Mouse (Mus musculus) midbrain, postnatal 0 days (tissue): ENCODE data around the gene Rnf111. TPM values are rescaled to one million over a fixed set of nuclear protein-coding genes. Genes with fewer than 3 reads are reported as not detected.
A peak's percentile ranks its signal among the peaks of the same experiment; 100 is the strongest.
"Not testable (repeated sequence)": the region's sequence is repeated elsewhere in the genome, so short reads cannot be mapped to it uniquely, and the experiment has no call there.

Experiments used
- ATAC-seq: fragments of 200-750 bp; cut with Nextera tagmentation; 2 replicates; pipeline ENCODE4 v1.8.0; 2017; ENCODE audit warnings: moderate number of reproducible peaks, mild to moderate bottlenecking, moderate TSS enrichment, moderate library complexity; ENCODE audit not compliant: low FRiP score
- DNase-seq: peaks from one replicate; pipeline ENCODE4 v3.0.0-alpha.2; 2015; ENCODE audit warnings: low spot score
- H3K27ac ChIP-seq: fragments of 300-500 bp; sonication (generic); 2 replicates; pipeline ENCODE4 v1.5.1; 2014; ENCODE audit warnings: low read depth, mild to moderate bottlenecking, low read length, mixed read lengths
- H3K27me3 ChIP-seq: fragments of 300-500 bp; sonication (generic); 2 replicates; pipeline ENCODE4 v1.6.1; 2014; ENCODE audit warnings: low read length, control low read depth, mixed read lengths; ENCODE audit not compliant: insufficient read depth
- H3K36me3 ChIP-seq: fragments of 300-500 bp; sonication (generic); 2 replicates; pipeline ENCODE4 v1.6.1; 2014; ENCODE audit warnings: low read length, control low read depth, mixed read lengths; ENCODE audit not compliant: insufficient read depth
- H3K4me1 ChIP-seq: fragments of 300-500 bp; sonication (generic); 2 replicates; pipeline ENCODE4 v1.6.1; 2014; ENCODE audit warnings: mild to moderate bottlenecking, control low read depth, antibody characterized with exemption, low read length, mixed read lengths; ENCODE audit not compliant: insufficient read depth
- H3K4me2 ChIP-seq: fragments of 300-500 bp; sonication (generic); 2 replicates; pipeline ENCODE4 v1.6.1; 2014; ENCODE audit warnings: low read depth, mild to moderate bottlenecking, low read length, mixed read lengths; ENCODE audit not compliant: poor library complexity, severe bottlenecking
- H3K4me3 ChIP-seq: fragments of 300-500 bp; sonication (generic); 2 replicates; pipeline ENCODE4 v1.5.1; 2014; ENCODE audit warnings: low read depth, mild to moderate bottlenecking, low read length, moderate library complexity
- H3K9ac ChIP-seq: fragments of 300-500 bp; sonication (generic); replicated peaks from 2 replicates; pipeline ENCODE4 v1.6.1; 2014; ENCODE audit warnings: mild to moderate bottlenecking, low read length, moderate library complexity, mixed read lengths; ENCODE audit not compliant: poor library complexity, severe bottlenecking
- H3K9me3 ChIP-seq: fragments of 300-500 bp; sonication (generic); 2 replicates; pipeline ENCODE4 v1.6.1; 2016; ENCODE audit warnings: low read length, control low read depth
- CTCF ChIP-seq: IDR thresholded peaks from 2 replicates; pipeline ENCODE4 v1.5.1; 2016; ENCODE audit warnings: antibody characterized with exemption, mild to moderate bottlenecking
- WGBS: fragments of 180-500 bp; shearing (Covaris S2); extraction: QIAGEN DNeasy Blood & Tissue Kit; methylation state at CpG from one replicate; pipeline ENCODE4 v1.1.7; 2014; 5-methylcytosine and 5-hydroxymethylcytosine counted together
- polyA plus RNA-seq: library from polyadenylated mRNA; unstranded; fragments of >200 nt; fragmentation: Nextera tagmentation; extraction: Ambion mirVana; gene quantifications from 2 replicates; pipeline ENCODE4 v1.2.1, GENCODE M21; 2015
- total RNA-seq: library from RNA; depleted of rRNA; stranded (reverse); fragments of >200 nt; gene quantifications from 2 replicates; pipeline ENCODE4 v1.2.3, GENCODE M21; 2014; rRNA removed

The Rnf111 gene
- 38.3 and 39.6 TPM in 2 replicates for total RNA-seq
- 16.7 and 17.1 TPM in 2 replicates for polyA plus RNA-seq

DNA sequence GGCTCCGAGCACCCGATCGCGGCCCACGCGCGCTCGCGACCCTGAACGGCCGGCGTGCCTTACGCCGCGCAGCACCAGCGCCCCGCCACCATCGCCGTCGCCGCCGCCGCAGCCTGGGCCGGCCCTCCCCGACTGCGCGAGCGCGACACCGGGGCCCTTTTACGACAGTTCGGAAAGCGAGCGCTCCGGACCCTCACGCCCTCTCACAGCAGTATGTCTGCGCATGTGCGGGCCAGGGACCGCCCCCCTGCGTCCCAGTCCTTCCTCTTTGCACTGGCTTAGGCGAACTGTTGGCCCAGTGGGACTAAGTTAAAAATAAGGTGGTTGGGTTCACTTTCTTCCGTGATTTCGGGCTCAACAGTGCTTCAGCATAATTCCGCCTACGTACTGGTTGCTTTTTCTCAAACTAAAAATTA is at the start of gene Rnf111:
Gene Rnf111 (minus strand): TSS at position 100 of the 416 bp plus-strand sequence.
- H3K27me3 ChIP-seq: no peaks in the 10 kb centered on the region
- H3K27ac ChIP-seq: peak within 1 kb of the TSS; percentile 98
- no peaks in the 10 kb centered on the region for H3K36me3 ChIP-seq
- ATAC-seq (peak; percentile 97), DNase-seq (peak; percentile 96)
- H3K4me3 ChIP-seq: peak within 1 kb of the TSS; percentile 90
- peaks cover 4% of the 10 kb centered on the region; the same call in 1 of the 2 replicates for H3K4me1 ChIP-seq
- no peaks in the 10 kb centered on the region for H3K9me3 ChIP-seq
- H3K4me2 ChIP-seq: peak within 1 kb of the TSS; percentile 53
- peak within 1 kb of the TSS; percentile 93 for H3K9ac ChIP-seq
- TF ChIP-seq CTCF: no peak
- WGBS: 0% methylated on average over 22 of the region's 45 CpGs

DNA sequence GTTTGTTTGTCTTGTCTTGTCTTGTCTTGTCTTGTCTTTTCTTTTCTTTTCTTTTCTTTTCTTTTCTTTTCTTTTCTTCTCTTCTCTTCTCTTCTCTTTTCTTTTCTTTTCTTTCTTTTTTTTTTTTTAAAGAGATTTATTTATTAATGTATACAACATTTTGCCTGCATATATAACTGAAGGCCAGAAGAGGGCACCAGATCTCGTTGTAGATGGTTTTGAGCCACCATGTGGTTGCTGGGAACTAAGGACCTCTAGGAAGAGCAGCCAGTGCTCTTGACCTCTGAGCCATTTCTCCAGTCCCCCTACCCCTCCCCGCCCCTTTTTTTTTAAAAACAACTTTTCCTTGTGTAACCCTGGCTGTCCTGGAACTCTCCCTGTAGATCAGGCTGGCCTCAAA is 48.7 kb upstream of the Rnf111 start:
- not testable (repeated sequence) for H3K4me1 ChIP-seq, DNase-seq, H3K9me3 ChIP-seq, H3K4me2 ChIP-seq, H3K9ac ChIP-seq, ATAC-seq, H3K36me3 ChIP-seq, H3K27me3 ChIP-seq, H3K27ac ChIP-seq, H3K4me3 ChIP-seq
- 100% methylated on average over 2 of the region's 2 CpGs for WGBS

DNA sequence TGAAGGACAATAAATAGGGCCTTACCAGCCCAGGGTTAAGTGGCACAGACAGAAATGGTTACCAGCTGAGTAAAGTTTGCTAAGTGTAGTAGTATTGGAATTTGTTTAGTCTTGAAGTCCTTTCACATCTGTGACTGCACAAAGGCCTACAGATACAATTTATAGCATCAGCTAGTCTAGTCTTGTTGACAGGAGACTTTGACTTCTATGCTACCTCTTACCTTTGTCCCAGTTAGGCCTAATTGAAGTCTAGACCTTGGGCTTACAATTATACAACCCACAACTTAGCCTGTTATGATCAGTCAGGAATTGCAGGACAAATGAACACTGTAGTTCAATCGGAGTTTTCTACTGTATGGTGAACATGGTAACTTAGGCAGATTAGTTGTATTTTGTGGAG is 48.0 kb upstream of the Rnf111 start:
- no peak for TF ChIP-seq CTCF
- no peak overlapping the region for H3K4me2 ChIP-seq
- no peaks in the 10 kb centered on the region for H3K4me1 ChIP-seq
- H3K9me3 ChIP-seq: no peaks in the 10 kb centered on the region
- ATAC-seq (no peak), DNase-seq (no peak)
- H3K9ac ChIP-seq: no peak overlapping the region
- no peak overlapping the region for H3K4me3 ChIP-seq
- H3K36me3 ChIP-seq: no peaks in the 10 kb centered on the region
- no peaks in the 10 kb centered on the region for H3K27me3 ChIP-seq
- 96% methylated on average over 1 of the region's 1 CpGs for WGBS
- no peak overlapping the region for H3K27ac ChIP-seq

DNA sequence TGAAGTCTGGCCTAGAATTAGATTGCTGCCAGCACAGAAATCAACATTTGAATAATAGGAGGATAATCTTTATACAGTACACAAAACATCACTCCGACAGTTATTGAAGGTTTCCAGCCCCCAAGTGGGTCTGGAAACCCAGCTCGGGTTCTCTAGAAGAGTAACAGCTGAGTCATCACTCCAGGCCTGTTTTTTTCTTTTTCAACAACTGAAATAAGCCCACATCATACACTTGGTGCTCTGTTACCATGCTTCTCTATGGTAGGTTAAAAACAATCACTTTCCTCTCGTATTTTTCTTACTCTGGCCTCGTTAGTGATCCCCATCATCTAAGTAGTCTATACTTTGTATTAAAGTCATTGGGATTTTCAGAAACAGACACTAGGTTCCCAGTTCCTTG is 44.8 kb upstream of the Rnf111 start:
- Histone ChIP-seq H3K4me1 (peaks cover 4% of the 10 kb centered on the region; the same call in 1 of the 2 replicates), H3K4me2 (no peak overlapping the region), H3K27ac (no peak overlapping the region), H3K36me3 (no peaks in the 10 kb centered on the region), H3K9me3 (no peaks in the 10 kb centered on the region), H3K4me3 (no peak overlapping the region), H3K9ac (no peak overlapping the region), H3K27me3 (no peaks in the 10 kb centered on the region)
- no peak for TF ChIP-seq CTCF
- DNase-seq (no peak), ATAC-seq (no peak)
- 78% methylated on average over 4 of the region's 4 CpGs for WGBS

DNA sequence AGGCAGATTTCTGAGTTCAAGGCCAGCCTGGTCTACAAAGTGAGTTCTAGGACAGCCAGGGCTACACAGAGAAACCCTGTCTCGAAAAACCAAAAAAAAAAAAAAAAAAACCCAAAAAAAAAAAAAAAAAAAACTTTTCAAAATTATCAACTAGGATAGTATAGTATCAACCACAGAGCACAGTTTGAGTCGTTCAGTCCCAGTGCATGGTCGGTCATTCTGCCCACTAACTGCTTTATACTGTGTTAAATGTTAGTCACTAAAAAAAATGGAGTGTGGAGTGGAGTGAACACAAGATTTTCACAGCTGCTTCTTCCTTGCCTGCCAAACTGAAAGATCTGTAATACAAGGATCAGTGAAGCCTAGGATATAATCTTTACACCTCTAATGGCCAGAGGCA is 43.1 kb upstream of the Rnf111 start:
- DNase-seq, H3K27ac ChIP-seq, H3K4me3 ChIP-seq, H3K4me1 ChIP-seq, ATAC-seq, H3K9ac ChIP-seq, H3K36me3 ChIP-seq, H3K4me2 ChIP-seq, H3K9me3 ChIP-seq, H3K27me3 ChIP-seq: not testable (repeated sequence)
- 90% methylated on average over 2 of the region's 3 CpGs for WGBS

DNA sequence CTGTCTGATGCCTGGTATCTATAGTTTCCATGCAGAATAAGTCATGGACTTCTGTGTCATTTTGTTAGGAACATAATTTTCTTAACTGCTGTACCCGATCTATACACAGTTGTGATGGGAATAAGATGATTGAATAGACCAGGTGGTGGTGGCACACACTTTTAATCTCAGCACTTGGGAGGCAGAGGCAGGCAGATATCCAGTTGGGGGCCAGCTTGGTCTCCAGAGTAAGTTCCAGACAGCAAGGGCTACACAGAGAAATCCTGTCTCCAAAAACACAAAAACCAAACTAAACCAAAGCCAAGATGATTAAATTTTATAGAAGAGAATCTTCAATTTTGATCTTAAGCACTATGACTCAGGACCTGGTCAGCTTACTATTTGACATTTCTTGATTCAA is 41.3 kb upstream of the Rnf111 start:
- 78% methylated on average over 1 of the region's 1 CpGs for WGBS
- Histone ChIP-seq H3K4me1 (peaks cover 6% of the 10 kb centered on the region; the same call in 1 of the 2 replicates), H3K9me3 (no peaks in the 10 kb centered on the region), H3K36me3 (no peaks in the 10 kb centered on the region), H3K4me2 (no peak overlapping the region), H3K9ac (no peak overlapping the region), H3K27ac (no peak overlapping the region), H3K27me3 (no peaks in the 10 kb centered on the region), H3K4me3 (no peak overlapping the region)
- ATAC-seq: no peak
- TF ChIP-seq CTCF: no peak
- DNase-seq: no peak
